Mouse (Mus musculus) forebrain, embryonic 15.5 days (tissue): ENCODE measurements at regions not wholly inside any gene's neighbourhood (a gene's known extent, or its start where the extent isn't known, plus 50 kb on each side); places are given as distances from the start of the nearest gene placed in this dataset.
A peak's percentile ranks its signal among the peaks of the same experiment; 100 is the strongest.

Experiments used
- ATAC-seq: fragments of 200-750 bp; cut with Nextera tagmentation; replicated peaks from 2 replicates; pipeline ENCODE4 v1.8.0; 2017; ENCODE audit warnings: mild to moderate bottlenecking, moderate TSS enrichment, moderate library complexity
- H3K27ac ChIP-seq: fragments of 300-500 bp; sonication (generic); replicated peaks from 2 replicates; pipeline ENCODE4 v1.5.1; 2015; ENCODE audit warnings: mild to moderate bottlenecking, inconsistent platforms
- H3K27me3 ChIP-seq: fragments of 300-500 bp; sonication (generic); 2 replicates; pipeline ENCODE4 v1.6.1; 2015; ENCODE audit warnings: inconsistent platforms
- H3K36me3 ChIP-seq: fragments of 300-500 bp; sonication (generic); 2 replicates; pipeline ENCODE4 v1.6.1; 2015; ENCODE audit warnings: mild to moderate bottlenecking, inconsistent platforms
- H3K4me1 ChIP-seq: fragments of 300-500 bp; sonication (generic); 2 replicates; pipeline ENCODE4 v1.6.1; 2015; ENCODE audit warnings: inconsistent platforms
- H3K4me2 ChIP-seq: fragments of 300-500 bp; sonication (generic); replicated peaks from 2 replicates; pipeline ENCODE4 v1.6.1; 2015; ENCODE audit warnings: mild to moderate bottlenecking, inconsistent platforms
- H3K4me3 ChIP-seq: fragments of 300-500 bp; sonication (generic); 2 replicates; pipeline ENCODE4 v1.5.1; 2015; ENCODE audit warnings: mild to moderate bottlenecking, inconsistent platforms
- H3K9ac ChIP-seq: fragments of 300-500 bp; sonication (generic); replicated peaks from 2 replicates; pipeline ENCODE4 v1.6.1; 2015; ENCODE audit warnings: mild to moderate bottlenecking, inconsistent platforms
- H3K9me3 ChIP-seq: fragments of 300-500 bp; sonication (generic); 2 replicates; pipeline ENCODE4 v1.6.1; 2016; ENCODE audit warnings: inconsistent platforms
- WGBS: fragments of 180-500 bp; shearing (Covaris S2); methylation state at CpG from one replicate; pipeline ENCODE4 v1.1.7; 2015; ENCODE audit warnings: mixed read lengths; 5-methylcytosine and 5-hydroxymethylcytosine counted together

DNA sequence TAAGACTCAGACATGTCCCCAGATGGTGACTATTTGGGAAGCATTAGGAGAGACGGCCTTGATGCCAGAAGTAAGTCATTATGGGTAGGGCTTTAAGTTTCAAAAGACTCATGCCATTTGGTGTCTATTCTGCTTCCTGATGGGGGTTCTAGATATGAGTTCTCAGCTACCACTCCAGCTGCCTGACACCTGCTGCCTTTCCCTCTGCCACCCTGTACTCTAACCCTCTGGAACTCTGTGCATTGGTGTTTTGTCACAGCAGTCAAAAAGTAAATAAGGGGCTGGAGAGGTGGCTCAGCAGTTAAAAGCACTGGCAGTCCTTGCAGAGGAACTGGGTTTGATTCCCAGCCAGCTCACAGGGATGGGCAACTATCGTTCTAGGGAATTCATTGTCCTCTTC is 177.6 kb downstream of the Tmsb4x start:
- Histone ChIP-seq H3K9me3 (no peaks in the 10 kb centered on the region), H3K4me3 (no peak overlapping the region), H3K9ac (no peak overlapping the region), H3K27ac (no peak overlapping the region), H3K4me2 (no peak overlapping the region), H3K36me3 (no peaks in the 10 kb centered on the region), H3K27me3 (no peaks in the 10 kb centered on the region), H3K4me1 (no peaks in the 10 kb centered on the region)
- no peak for ATAC-seq
- WGBS: 95% methylated on average over 2 of the region's 2 CpGs

DNA sequence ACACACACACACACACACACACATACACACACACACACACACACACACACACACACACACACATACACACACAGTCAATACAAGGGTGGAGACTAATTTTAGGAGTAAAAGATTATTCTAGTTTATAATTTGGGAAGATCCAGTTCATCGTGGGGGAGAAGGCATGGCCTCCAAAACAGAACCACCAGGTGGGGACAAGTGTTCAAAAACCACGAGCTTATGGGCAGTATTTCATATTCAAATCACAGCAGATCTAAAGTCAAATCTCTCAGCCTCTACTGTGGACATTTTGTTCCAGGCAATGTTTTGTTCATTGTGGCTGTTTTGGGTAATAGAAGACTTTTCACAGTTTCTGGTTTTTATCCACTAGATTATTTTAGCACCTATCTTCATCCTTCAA is 193.5 kb downstream of the Tmsb4x start:
- Histone ChIP-seq H3K9ac (no peak overlapping the region), H3K9me3 (no peaks in the 10 kb centered on the region), H3K27ac (no peak overlapping the region), H3K4me1 (no peaks in the 10 kb centered on the region), H3K4me2 (no peak overlapping the region), H3K4me3 (no peak overlapping the region), H3K27me3 (no peaks in the 10 kb centered on the region), H3K36me3 (no peaks in the 10 kb centered on the region)
- no peak for ATAC-seq
- 65% methylated on average over 2 of the region's 2 CpGs for WGBS

DNA sequence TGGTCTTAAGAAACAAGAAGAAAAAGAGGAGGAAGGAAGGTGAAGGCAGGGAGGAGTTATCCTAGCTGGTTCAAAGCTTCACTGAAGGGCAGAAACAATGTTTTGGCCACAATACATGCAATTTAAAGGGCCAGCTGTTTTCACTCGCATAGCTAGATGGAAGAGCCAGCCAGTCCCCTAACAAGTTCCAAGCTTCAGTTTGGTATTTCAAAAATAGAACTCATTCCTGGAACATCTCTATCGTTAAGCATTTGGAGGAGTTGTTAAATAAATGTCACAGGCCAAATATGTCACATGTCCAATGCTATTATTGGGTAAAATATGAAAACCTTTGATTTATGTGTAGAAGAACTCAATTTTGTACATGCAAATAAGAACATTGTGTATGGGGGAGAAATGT is 194.8 kb downstream of the Tmsb4x start:
- WGBS: 62% methylated on average over 2 of the region's 2 CpGs
- H3K36me3 ChIP-seq: no peaks in the 10 kb centered on the region
- no peak overlapping the region for H3K4me2 ChIP-seq
- H3K4me1 ChIP-seq: no peaks in the 10 kb centered on the region
- no peaks in the 10 kb centered on the region for H3K9me3 ChIP-seq
- no peak overlapping the region for H3K27ac ChIP-seq
- H3K9ac ChIP-seq: no peak overlapping the region
- no peaks in the 10 kb centered on the region for H3K27me3 ChIP-seq
- H3K4me3 ChIP-seq: no peak overlapping the region
- no peak for ATAC-seq

DNA sequence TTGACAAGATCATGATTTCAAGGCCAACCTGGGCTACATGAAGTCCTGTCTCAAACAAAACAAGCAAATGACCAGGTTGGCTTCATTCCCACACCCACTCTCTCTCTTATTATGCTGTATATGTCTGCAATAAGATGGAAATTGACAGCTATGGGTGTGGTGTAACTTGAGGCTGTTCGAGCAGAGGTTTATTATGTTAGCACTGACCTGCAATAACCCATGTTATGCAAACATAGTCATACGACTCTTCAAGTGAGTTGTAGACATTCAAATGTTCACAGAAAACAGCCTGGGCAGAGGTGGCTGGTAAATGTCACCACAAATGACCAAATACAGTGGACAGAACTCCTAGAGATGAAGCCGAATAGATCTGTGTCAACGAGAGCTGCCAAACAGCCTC is 196.2 kb downstream of the Tmsb4x start:
- Histone ChIP-seq H3K4me1 (no peaks in the 10 kb centered on the region), H3K4me2 (no peak overlapping the region), H3K9ac (no peak overlapping the region), H3K36me3 (no peaks in the 10 kb centered on the region), H3K4me3 (no peak overlapping the region), H3K27me3 (no peaks in the 10 kb centered on the region), H3K27ac (no peak overlapping the region), H3K9me3 (no peaks in the 10 kb centered on the region)
- no peak for ATAC-seq
- 89% methylated on average over 4 of the region's 4 CpGs for WGBS

DNA sequence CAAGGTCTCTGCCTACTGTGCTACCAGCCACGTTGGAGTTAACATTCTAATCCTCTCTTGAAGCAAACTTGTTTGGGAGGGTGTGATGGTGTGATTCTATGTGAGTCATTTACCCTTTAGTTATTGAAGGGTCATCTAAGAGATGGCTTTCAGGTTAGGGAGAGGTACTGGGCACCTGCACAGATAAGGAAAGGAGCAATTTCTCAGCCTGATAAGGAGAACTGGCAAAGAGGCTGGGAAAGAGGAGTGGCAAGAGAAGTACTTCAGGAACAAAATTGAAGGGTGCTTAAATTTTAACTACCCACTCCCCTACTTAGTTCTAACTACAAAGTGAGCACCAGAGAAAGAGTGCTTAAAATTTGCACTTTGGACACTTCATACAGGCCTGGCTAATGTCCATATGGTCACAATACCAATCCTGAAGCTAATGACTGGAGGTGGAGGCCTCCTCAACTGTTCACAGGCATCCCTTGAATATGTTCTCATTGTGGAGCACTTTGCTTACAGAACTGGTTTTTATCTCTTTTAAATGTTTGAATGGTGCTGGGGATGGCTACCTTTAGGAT is 197.1 kb downstream of the Tmsb4x start:
- Histone ChIP-seq H3K9ac (no peak overlapping the region), H3K9me3 (no peaks in the 10 kb centered on the region), H3K27ac (no peak overlapping the region), H3K4me1 (no peaks in the 10 kb centered on the region), H3K36me3 (no peaks in the 10 kb centered on the region), H3K27me3 (no peaks in the 10 kb centered on the region), H3K4me3 (no peak overlapping the region), H3K4me2 (no peak overlapping the region)
- WGBS: 64% methylated on average over 1 of the region's 1 CpGs
- no peak for ATAC-seq

DNA sequence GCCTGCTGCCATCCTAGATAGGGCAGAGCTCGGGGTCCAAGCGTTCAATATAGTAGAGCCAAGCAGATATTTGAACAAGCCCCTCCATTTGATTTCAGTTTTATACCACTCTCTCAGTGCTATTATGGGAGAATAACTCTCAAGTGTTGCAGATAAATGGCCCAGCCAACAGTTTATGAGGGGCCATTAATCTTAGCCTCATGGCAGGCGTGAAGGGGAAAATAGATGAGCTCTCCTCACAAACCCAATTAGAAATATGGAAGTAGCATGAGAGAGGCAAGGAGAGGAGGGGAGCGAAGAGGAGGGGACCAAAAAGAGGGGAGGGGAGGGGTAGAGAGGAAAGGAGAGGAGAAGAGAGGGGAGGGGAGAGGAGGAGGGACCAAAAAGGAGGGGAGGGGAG is 213.3 kb downstream of the Tmsb4x start:
- Histone ChIP-seq H3K9me3 (no peaks in the 10 kb centered on the region), H3K27ac (no peak overlapping the region), H3K4me2 (no peak overlapping the region), H3K4me3 (no peak overlapping the region), H3K4me1 (no peaks in the 10 kb centered on the region), H3K36me3 (no peaks in the 10 kb centered on the region), H3K9ac (no peak overlapping the region), H3K27me3 (no peaks in the 10 kb centered on the region)
- whole genome bisulfite sequencing: 80% methylated on average over 4 of the region's 4 CpGs
- ATAC-seq: no peak

DNA sequence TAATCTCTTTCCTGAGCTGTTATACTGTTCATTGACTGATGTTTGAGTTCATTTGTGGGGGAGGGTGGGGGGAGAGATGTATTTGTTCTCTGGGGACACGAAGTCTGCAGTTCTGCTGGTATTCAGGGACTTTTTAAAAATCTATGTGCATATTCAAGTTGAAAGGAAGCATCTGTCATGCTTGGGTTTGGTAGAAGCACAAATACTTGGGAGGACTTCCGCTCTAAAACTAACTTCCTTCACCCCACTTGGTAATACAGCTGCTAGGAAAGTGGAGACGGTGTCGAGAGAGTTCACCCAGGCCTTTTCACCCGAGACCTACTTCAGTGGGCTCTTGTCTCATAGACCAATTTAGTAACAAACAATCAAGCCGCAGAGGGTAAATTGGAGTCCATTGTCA is 228.1 kb downstream of the Tmsb4x start:
- Histone ChIP-seq H3K27ac (no peak overlapping the region), H3K9me3 (no peaks in the 10 kb centered on the region), H3K4me1 (no peaks in the 10 kb centered on the region), H3K36me3 (no peaks in the 10 kb centered on the region), H3K4me2 (no peak overlapping the region), H3K9ac (no peak overlapping the region), H3K27me3 (no peaks in the 10 kb centered on the region), H3K4me3 (no peak overlapping the region)
- 76% methylated on average over 6 of the region's 6 CpGs for WGBS
- ATAC-seq: no peak

DNA sequence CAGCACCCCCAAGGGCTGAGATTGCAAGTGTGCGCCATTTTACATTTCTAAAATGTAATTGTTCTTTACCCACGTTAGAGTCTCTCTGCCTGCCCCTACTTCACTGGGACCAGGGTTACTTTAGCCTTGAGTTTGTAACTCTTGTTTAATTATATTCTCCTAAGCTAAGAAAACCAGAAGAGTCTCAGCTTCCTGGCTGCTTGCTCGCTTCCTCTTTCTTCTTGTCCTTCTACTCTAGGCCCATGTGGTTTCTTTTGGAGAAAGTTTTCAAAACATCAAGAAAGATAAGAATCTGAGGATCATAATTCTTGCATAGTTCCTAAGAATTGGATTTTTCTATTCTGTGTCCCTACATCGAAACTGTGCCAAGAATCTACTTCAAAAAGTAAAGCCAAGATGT is 228.6 kb downstream of the Tmsb4x start:
- Histone ChIP-seq H3K9ac (no peak overlapping the region), H3K27ac (no peak overlapping the region), H3K4me1 (no peaks in the 10 kb centered on the region), H3K27me3 (no peaks in the 10 kb centered on the region), H3K9me3 (no peaks in the 10 kb centered on the region), H3K4me3 (no peak overlapping the region), H3K4me2 (no peak overlapping the region), H3K36me3 (no peaks in the 10 kb centered on the region)
- WGBS: 83% methylated on average over 4 of the region's 4 CpGs
- no peak for ATAC-seq

DNA sequence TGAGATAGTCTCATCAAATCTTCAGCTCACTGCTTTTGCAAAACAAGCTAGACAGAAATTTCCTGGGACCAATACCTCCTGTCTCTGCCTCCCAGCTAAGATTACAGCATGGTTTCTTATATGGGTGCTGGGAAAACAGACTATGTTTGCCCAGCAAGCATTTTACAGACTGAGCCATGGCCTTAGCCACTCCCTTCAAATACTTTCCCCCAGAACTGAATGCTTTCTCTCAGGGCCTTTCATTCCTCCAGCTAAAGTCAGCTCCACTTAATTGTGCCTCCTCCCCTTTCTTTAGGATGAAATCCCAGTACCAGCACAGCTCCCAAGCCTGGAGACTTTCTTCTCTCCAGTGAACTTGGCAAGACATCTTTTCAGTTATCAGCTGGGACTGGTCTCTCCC is 232.1 kb downstream of the Tmsb4x start:
- Histone ChIP-seq H3K27me3 (no peaks in the 10 kb centered on the region), H3K9me3 (no peaks in the 10 kb centered on the region), H3K36me3 (no peaks in the 10 kb centered on the region), H3K4me3 (no peak overlapping the region), H3K4me1 (no peaks in the 10 kb centered on the region), H3K4me2 (no peak overlapping the region), H3K27ac (no peak overlapping the region), H3K9ac (no peak overlapping the region)
- ATAC-seq: no peak

DNA sequence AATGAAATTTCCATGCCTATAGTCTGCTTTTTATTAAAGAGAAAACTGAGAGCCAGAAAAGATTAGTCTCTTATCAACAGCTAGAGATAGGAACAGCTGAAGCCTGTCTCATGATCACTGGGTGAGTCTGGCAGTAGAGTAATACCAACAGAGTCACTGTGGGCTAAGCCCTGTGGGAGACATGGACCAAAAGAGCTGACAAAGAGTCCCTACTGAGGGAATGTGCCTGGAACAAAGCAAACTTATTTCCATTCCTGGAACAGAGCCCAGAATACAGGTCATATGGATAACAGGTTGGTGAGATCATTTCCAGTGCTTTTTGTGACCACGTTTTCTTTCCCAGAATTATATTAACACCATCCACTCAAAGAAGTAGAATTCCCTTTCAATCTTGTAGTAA is 237.4 kb downstream of the Tmsb4x start:
- no peaks in the 10 kb centered on the region for H3K9me3 ChIP-seq
- H3K4me3 ChIP-seq: no peak overlapping the region
- no peak overlapping the region for H3K9ac ChIP-seq
- H3K27me3 ChIP-seq: no peaks in the 10 kb centered on the region
- WGBS: 10% methylated on average over 1 of the region's 1 CpGs
- no peaks in the 10 kb centered on the region for H3K4me1 ChIP-seq
- ATAC-seq: peak; percentile 88
- no peaks in the 10 kb centered on the region for H3K36me3 ChIP-seq
- H3K4me2 ChIP-seq: no peak overlapping the region
- no peak overlapping the region for H3K27ac ChIP-seq

DNA sequence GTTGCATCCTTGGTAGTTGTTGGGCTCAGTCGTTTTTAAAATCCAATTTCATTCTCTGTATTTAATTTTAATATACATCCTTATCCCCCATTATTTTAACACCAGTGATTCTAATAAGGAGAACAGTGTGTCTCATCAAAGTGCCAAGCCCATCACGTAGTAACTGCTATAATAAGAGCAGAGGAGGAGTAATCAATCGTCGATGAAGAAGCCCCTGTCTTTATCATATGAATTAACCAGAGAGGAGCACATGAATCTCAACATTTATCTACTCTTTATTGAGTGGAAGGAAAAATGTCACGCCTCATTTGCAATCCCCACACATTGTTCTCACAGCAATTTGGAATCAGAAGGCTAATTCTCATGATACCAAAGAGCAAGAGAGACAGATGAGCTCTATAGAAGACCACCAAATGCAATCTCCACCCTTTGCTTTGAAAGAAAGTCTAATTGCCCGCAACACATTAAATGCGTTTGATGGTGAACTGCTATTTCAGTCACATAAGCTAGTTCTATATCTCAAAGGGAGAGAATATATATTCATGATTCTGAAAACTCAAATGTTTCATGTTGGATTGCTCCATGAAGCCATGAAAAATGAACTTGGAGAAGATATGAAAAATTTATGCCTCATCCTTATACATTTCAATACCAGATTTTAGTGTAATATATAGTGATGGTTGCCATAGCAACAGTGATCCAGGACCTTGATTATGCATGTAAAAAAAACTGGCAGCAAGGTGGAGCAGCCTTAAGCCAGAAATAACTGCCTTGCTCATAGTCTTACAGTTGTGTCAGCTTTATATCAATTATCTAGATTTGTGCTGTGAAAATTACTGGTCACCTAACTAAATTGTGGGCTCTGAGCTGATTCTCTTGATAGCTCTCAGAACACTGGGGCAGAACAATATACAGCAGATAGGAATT is 244.2 kb downstream of the Tmsb4x start:
- no peaks in the 10 kb centered on the region for H3K36me3 ChIP-seq
- no peaks in the 10 kb centered on the region for H3K9me3 ChIP-seq
- no peak overlapping the region for H3K4me2 ChIP-seq
- no peak overlapping the region for H3K4me3 ChIP-seq
- H3K27me3 ChIP-seq: no peaks in the 10 kb centered on the region
- peak; percentile 67 for ATAC-seq
- no peaks in the 10 kb centered on the region for H3K4me1 ChIP-seq
- 65% methylated on average over 7 of the region's 7 CpGs for WGBS
- peak overlapping the region; percentile 56 for H3K27ac ChIP-seq
- no peak overlapping the region for H3K9ac ChIP-seq

DNA sequence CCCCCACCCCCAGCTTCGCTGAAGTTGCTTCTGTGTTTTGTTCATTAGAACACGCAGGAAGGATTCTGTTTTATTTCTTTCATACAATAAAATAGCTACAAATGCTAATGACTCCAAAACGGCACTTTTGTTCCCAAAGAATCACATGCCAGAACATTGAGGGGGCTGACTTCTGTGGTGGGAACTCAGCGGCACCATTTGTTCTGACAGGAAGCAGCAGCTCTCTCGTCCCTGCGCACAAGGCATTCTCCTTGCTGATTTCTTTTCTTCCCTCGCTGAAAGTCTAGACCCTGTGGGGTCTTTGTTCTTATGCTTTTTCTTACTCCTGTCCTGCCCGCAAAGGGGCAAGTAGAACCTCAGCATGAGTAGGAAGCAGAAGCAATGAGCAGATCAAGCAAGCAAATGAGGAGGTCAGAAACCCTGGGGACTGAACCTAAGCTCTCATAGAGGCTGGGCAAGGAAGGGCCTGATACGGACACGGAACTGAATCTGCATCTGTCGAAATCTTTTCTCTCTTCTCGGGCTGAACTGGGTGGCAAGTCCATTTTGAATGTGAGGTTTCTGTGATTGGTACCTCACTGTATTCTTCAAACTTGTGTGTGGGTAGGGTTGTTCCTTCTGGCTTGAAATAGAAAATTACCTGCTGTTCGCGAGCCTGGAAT is 256.5 kb downstream of the Tmsb4x start:
- Histone ChIP-seq H3K4me3 (no peak overlapping the region), H3K4me1 (no peaks in the 10 kb centered on the region), H3K4me2 (no peak overlapping the region), H3K9ac (no peak overlapping the region), H3K9me3 (no peaks in the 10 kb centered on the region), H3K36me3 (no peaks in the 10 kb centered on the region), H3K27me3 (no peaks in the 10 kb centered on the region), H3K27ac (no peak overlapping the region)
- WGBS: 45% methylated on average over 14 of the region's 14 CpGs
- ATAC-seq: no peak
